Mouse (Mus musculus) midbrain, postnatal 0 days (tissue): ENCODE measurements around the gene Mettl7b. TPM values are rescaled to one million over a fixed set of nuclear protein-coding genes. Genes with fewer than 3 reads are reported as not detected.
A peak's percentile ranks its signal among the peaks of the same experiment; 100 is the strongest.

ENCODE experiments used
- ATAC-seq: fragments of 200-750 bp; cut with Nextera tagmentation; 2 replicates; pipeline ENCODE4 v1.8.0; 2017; ENCODE audit warnings: moderate number of reproducible peaks, mild to moderate bottlenecking, moderate TSS enrichment, moderate library complexity; ENCODE audit not compliant: low FRiP score
- DNase-seq: peaks from one replicate; pipeline ENCODE4 v3.0.0-alpha.2; 2015; ENCODE audit warnings: low spot score
- H3K27ac ChIP-seq: fragments of 300-500 bp; sonication (generic); 2 replicates; pipeline ENCODE4 v1.5.1; 2014; ENCODE audit warnings: low read depth, mild to moderate bottlenecking, low read length, mixed read lengths
- H3K27me3 ChIP-seq: fragments of 300-500 bp; sonication (generic); 2 replicates; pipeline ENCODE4 v1.6.1; 2014; ENCODE audit warnings: low read length, control low read depth, mixed read lengths; ENCODE audit not compliant: insufficient read depth
- H3K36me3 ChIP-seq: fragments of 300-500 bp; sonication (generic); 2 replicates; pipeline ENCODE4 v1.6.1; 2014; ENCODE audit warnings: low read length, control low read depth, mixed read lengths; ENCODE audit not compliant: insufficient read depth
- H3K4me1 ChIP-seq: fragments of 300-500 bp; sonication (generic); 2 replicates; pipeline ENCODE4 v1.6.1; 2014; ENCODE audit warnings: mild to moderate bottlenecking, control low read depth, antibody characterized with exemption, low read length, mixed read lengths; ENCODE audit not compliant: insufficient read depth
- H3K4me2 ChIP-seq: fragments of 300-500 bp; sonication (generic); 2 replicates; pipeline ENCODE4 v1.6.1; 2014; ENCODE audit warnings: low read depth, mild to moderate bottlenecking, low read length, mixed read lengths; ENCODE audit not compliant: poor library complexity, severe bottlenecking
- H3K4me3 ChIP-seq: fragments of 300-500 bp; sonication (generic); 2 replicates; pipeline ENCODE4 v1.5.1; 2014; ENCODE audit warnings: low read depth, mild to moderate bottlenecking, low read length, moderate library complexity
- H3K9ac ChIP-seq: fragments of 300-500 bp; sonication (generic); replicated peaks from 2 replicates; pipeline ENCODE4 v1.6.1; 2014; ENCODE audit warnings: mild to moderate bottlenecking, low read length, moderate library complexity, mixed read lengths; ENCODE audit not compliant: poor library complexity, severe bottlenecking
- H3K9me3 ChIP-seq: fragments of 300-500 bp; sonication (generic); 2 replicates; pipeline ENCODE4 v1.6.1; 2016; ENCODE audit warnings: low read length, control low read depth
- CTCF ChIP-seq: IDR thresholded peaks from 2 replicates; pipeline ENCODE4 v1.5.1; 2016; ENCODE audit warnings: antibody characterized with exemption, mild to moderate bottlenecking
- WGBS: fragments of 180-500 bp; shearing (Covaris S2); extraction: QIAGEN DNeasy Blood & Tissue Kit; methylation state at CpG from one replicate; pipeline ENCODE4 v1.1.7; 2014; 5-methylcytosine and 5-hydroxymethylcytosine counted together
- polyA plus RNA-seq: library from polyadenylated mRNA; unstranded; fragments of >200 nt; fragmentation: Nextera tagmentation; extraction: Ambion mirVana; gene quantifications from 2 replicates; pipeline ENCODE4 v1.2.1, GENCODE M21; 2015
- total RNA-seq: library from RNA; depleted of rRNA; stranded (reverse); fragments of >200 nt; gene quantifications from 2 replicates; pipeline ENCODE4 v1.2.3, GENCODE M21; 2014; rRNA removed

Mettl7b gene
- total and polyA plus RNA-seq, 2 experiments from 2014 or later = not detected

GRCm38 (mm10) chr10:128908778-128909448, 51.9 kb downstream of the Mettl7b start:
- H3K4me3 ChIP-seq = peak overlapping the region; percentile 83
- DNase-seq (no peak), ATAC-seq (no peak)
- no peaks in the 10 kb centered on the region for H3K9me3 ChIP-seq
- no peak for TF ChIP-seq CTCF
- H3K27me3 ChIP-seq = no peaks in the 10 kb centered on the region
- 53% methylated on average over 13 of the region's 13 CpGs for WGBS
- peak overlapping the region; percentile 49 for H3K27ac ChIP-seq
- H3K9ac ChIP-seq = peak overlapping the region; percentile 77; the same call in 1 of the 2 replicates
- H3K4me1 ChIP-seq = peaks cover 5% of the 10 kb centered on the region; the same call in 1 of the 2 replicates
- H3K36me3 ChIP-seq = no peaks in the 10 kb centered on the region
- H3K4me2 ChIP-seq = peak overlapping the region; percentile 73

Other genes with a start within 250 kb of the Mettl7b start
- 4.5 and 7.5 TPM in 2 replicates for gene Dgka, start 216.1 kb downstream of the Mettl7b start, total RNA-seq
- 4.9 and 5.1 TPM in 2 replicates for gene Dgka, start 216.1 kb downstream of the Mettl7b start, polyA plus RNA-seq
- gene Pym1, start 213.1 kb downstream of the Mettl7b start, total RNA-seq = 54.9 and 60.1 TPM in 2 replicates
- gene Pym1, start 213.1 kb downstream of the Mettl7b start, polyA plus RNA-seq = 48.0 and 52.2 TPM in 2 replicates
- gene Mmp19, start 170.1 kb downstream of the Mettl7b start, total RNA-seq = 1.3 and 1.8 TPM in 2 replicates
- 0.29 and 0.54 TPM in 2 replicates for gene Mmp19, start 170.1 kb downstream of the Mettl7b start, polyA plus RNA-seq
- 31.4 and 39.4 TPM in 2 replicates for gene Dnajc14, start 156.9 kb downstream of the Mettl7b start, total RNA-seq
- 34.6 and 37.7 TPM in 2 replicates for gene Dnajc14, start 156.9 kb downstream of the Mettl7b start, polyA plus RNA-seq
- 18.6 and 21.8 TPM in 2 replicates for gene Tmem198b, start 156.6 kb downstream of the Mettl7b start, total RNA-seq
- 17.1 and 18.9 TPM in 2 replicates for gene Tmem198b, start 156.6 kb downstream of the Mettl7b start, polyA plus RNA-seq
- 30.7 and 36.8 TPM in 2 replicates for gene Sarnp, start 143.7 kb downstream of the Mettl7b start, total RNA-seq
- 120 and 126 TPM in 2 replicates for gene Sarnp, start 143.7 kb downstream of the Mettl7b start, polyA plus RNA-seq
- gene Ormdl2, start 139.3 kb downstream of the Mettl7b start, total RNA-seq = 6.9 and 11.1 TPM in 2 replicates
- 15.0 and 15.6 TPM in 2 replicates for gene Ormdl2, start 139.3 kb downstream of the Mettl7b start, polyA plus RNA-seq
- gene Gdf11, start 69.3 kb downstream of the Mettl7b start, total RNA-seq = 16.9 and 22.4 TPM in 2 replicates
- 6.5 and 7.5 TPM in 2 replicates for gene Gdf11, start 69.3 kb downstream of the Mettl7b start, polyA plus RNA-seq
- gene Cd63, start 60.0 kb downstream of the Mettl7b start, total RNA-seq = 16.6 and 28.6 TPM in 2 replicates
- gene Cd63, start 60.0 kb downstream of the Mettl7b start, polyA plus RNA-seq = 231 and 238 TPM in 2 replicates
- 8.8 and 10.5 TPM in 2 replicates for gene Rdh5, start 38.1 kb downstream of the Mettl7b start, total RNA-seq
- gene Rdh5, start 38.1 kb downstream of the Mettl7b start, polyA plus RNA-seq = 8.8 and 10.8 TPM in 2 replicates
- 87.8 and 100 TPM in 2 replicates for gene Bloc1s1, start 37.0 kb downstream of the Mettl7b start, total RNA-seq
- gene Bloc1s1, start 37.0 kb downstream of the Mettl7b start, polyA plus RNA-seq = 240 and 265 TPM in 2 replicates
- gene Itga7, start 27.2 kb downstream of the Mettl7b start, total RNA-seq = 18.9 and 23.3 TPM in 2 replicates
- gene Itga7, start 27.2 kb downstream of the Mettl7b start, polyA plus RNA-seq = 13.6 and 14.0 TPM in 2 replicates
- not detected in 2 replicates for gene Olfr9, start 28.4 kb upstream of the Mettl7b start, total RNA-seq
- not detected in 2 replicates for gene Olfr9, start 28.4 kb upstream of the Mettl7b start, polyA plus RNA-seq
- not detected in 2 replicates for gene Olfr763, start 49.8 kb upstream of the Mettl7b start, total RNA-seq
- not detected in 2 replicates for gene Olfr763, start 49.8 kb upstream of the Mettl7b start, polyA plus RNA-seq
- gene Olfr764-ps1, start 78.9 kb upstream of the Mettl7b start, total RNA-seq = not detected in 2 replicates
- not detected in 2 replicates for gene Olfr764-ps1, start 78.9 kb upstream of the Mettl7b start, polyA plus RNA-seq
- not detected in 2 replicates for gene Olfr765, start 89.0 kb upstream of the Mettl7b start, total RNA-seq
- gene Olfr765, start 89.0 kb upstream of the Mettl7b start, polyA plus RNA-seq = not detected in 2 replicates
- not detected in 2 replicates for gene Olfr766-ps1, start 108.0 kb upstream of the Mettl7b start, total RNA-seq
- not detected in 2 replicates for gene Olfr766-ps1, start 108.0 kb upstream of the Mettl7b start, polyA plus RNA-seq
- gene Olfr767, start 121.9 kb upstream of the Mettl7b start, total RNA-seq = not detected in 2 replicates
- gene Olfr767, start 121.9 kb upstream of the Mettl7b start, polyA plus RNA-seq = not detected in 2 replicates
- gene Olfr768, start 138.4 kb upstream of the Mettl7b start, total RNA-seq = not detected in 2 replicates
- gene Olfr768, start 138.4 kb upstream of the Mettl7b start, polyA plus RNA-seq = not detected in 2 replicates
- gene Olfr769, start 156.9 kb upstream of the Mettl7b start, total RNA-seq = not detected in 2 replicates
- gene Olfr769, start 156.9 kb upstream of the Mettl7b start, polyA plus RNA-seq = not detected in 2 replicates
- gene Olfr770, start 178.0 kb upstream of the Mettl7b start, total RNA-seq = not detected in 2 replicates
- not detected in 2 replicates for gene Olfr770, start 178.0 kb upstream of the Mettl7b start, polyA plus RNA-seq
- not detected in 2 replicates for gene Olfr771, start 203.8 kb upstream of the Mettl7b start, total RNA-seq
- not detected in 2 replicates for gene Olfr771, start 203.8 kb upstream of the Mettl7b start, polyA plus RNA-seq
- gene Olfr772, start 216.9 kb upstream of the Mettl7b start, total RNA-seq = not detected in 2 replicates
- not detected in 2 replicates for gene Olfr772, start 216.9 kb upstream of the Mettl7b start, polyA plus RNA-seq
- gene Olfr773, start 226.4 kb upstream of the Mettl7b start, total RNA-seq = not detected in 2 replicates
- gene Olfr773, start 226.4 kb upstream of the Mettl7b start, polyA plus RNA-seq = not detected in 2 replicates